Mouse (Mus musculus) limb, embryonic 11.5 days (tissue): Measurements from ENCODE around the gene Ccdc85b. TPM values are rescaled to one million over a fixed set of nuclear protein-coding genes. Genes with fewer than 3 reads are reported as not detected.

Experiments used
- ATAC-seq: fragments of 200-750 bp; cut with Nextera tagmentation; 2 replicates; pipeline ENCODE4 v1.8.0; 2017; ENCODE audit warnings: low read depth; ENCODE audit not compliant: insufficient number of reproducible peaks, low FRiP score, low TSS enrichment
- DNase-seq: peaks from one replicate; pipeline ENCODE4 v3.0.0-alpha.2; 2015; ENCODE audit warnings: low spot score
- H3K27ac ChIP-seq: fragments of 300-500 bp; sonication (generic); replicated peaks from 2 replicates; pipeline ENCODE4 v1.5.1; 2014; ENCODE audit warnings: low read depth, mild to moderate bottlenecking, low read length
- H3K27me3 ChIP-seq: fragments of 300-500 bp; sonication (generic); 2 replicates; pipeline ENCODE4 v1.6.1; 2014; ENCODE audit warnings: mild to moderate bottlenecking, low read length, mixed read lengths; ENCODE audit not compliant: control insufficient read depth, insufficient read depth
- H3K36me3 ChIP-seq: fragments of 300-500 bp; sonication (generic); 2 replicates; pipeline ENCODE4 v1.6.1; 2014; ENCODE audit warnings: mild to moderate bottlenecking, low read length, moderate library complexity, mixed read lengths; ENCODE audit not compliant: control insufficient read depth, insufficient read depth
- H3K4me1 ChIP-seq: fragments of 300-500 bp; sonication (generic); 2 replicates; pipeline ENCODE4 v1.6.1; 2014; ENCODE audit warnings: low read length, mixed read lengths; ENCODE audit not compliant: control insufficient read depth, insufficient read depth
- H3K4me2 ChIP-seq: fragments of 300-500 bp; sonication (generic); 2 replicates; pipeline ENCODE4 v1.6.1; 2014; ENCODE audit warnings: low read depth, mild to moderate bottlenecking, moderate library complexity; ENCODE audit not compliant: severe bottlenecking
- H3K4me3 ChIP-seq: fragments of 300-500 bp; sonication (generic); 2 replicates; pipeline ENCODE4 v1.5.1; 2014; ENCODE audit warnings: low read depth, low read length
- H3K9ac ChIP-seq: fragments of 300-500 bp; sonication (generic); 2 replicates; pipeline ENCODE4 v1.6.1; 2014; ENCODE audit warnings: mild to moderate bottlenecking, low read length
- H3K9me3 ChIP-seq: fragments of 300-500 bp; sonication (generic); 2 replicates; pipeline ENCODE4 v1.6.1; 2016; ENCODE audit warnings: low read length; ENCODE audit not compliant: control insufficient read depth
- WGBS: fragments of 180-500 bp; shearing (Covaris S2); extraction: QIAGEN DNeasy Blood & Tissue Kit; methylation state at CpG from one replicate; pipeline ENCODE4 v1.1.7; 2014; 5-methylcytosine and 5-hydroxymethylcytosine counted together
- polyA plus RNA-seq: library from polyadenylated mRNA; unstranded; fragments of >200 nt; fragmentation: Nextera tagmentation; extraction: Ambion mirVana; gene quantifications from 2 replicates; pipeline ENCODE4 v1.2.1, GENCODE M21; 2014

Ccdc85b gene
- polyA plus RNA-seq, 1 experiment from 2014 or later: 7.9 TPM

DNA sequence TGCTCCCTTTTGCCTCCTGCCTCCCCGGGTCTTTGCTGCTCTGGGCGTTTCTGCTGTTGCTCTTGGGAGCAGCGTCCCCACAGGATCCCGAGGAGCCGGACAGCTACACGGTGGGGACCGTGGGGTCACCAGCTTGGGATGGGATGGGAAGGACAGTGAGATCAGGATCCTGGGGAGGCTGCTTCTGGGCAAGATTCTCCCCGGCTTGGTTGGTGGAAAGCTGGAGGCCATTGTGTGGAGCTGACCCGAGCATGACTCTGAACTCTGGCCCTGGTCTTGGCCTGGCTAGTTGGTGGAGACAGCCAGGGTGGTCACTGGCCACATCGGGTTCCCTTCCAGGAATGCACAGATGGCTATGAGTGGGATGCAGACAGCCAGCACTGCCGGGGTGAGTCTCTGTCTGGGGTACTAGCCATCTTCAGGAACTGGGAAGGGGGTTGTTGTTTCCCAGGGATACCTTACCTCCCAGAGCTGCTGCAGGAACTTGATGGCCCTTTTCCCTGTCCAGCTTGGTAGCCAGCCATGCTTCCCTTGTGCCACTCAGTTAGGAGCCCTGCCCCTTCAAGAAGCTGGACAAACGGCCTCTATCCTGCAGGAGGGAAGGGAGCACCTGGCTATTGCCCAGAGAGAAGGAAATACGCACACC lies 17.5 kb upstream of the Ccdc85b start:
- 0 out of 2 replicates have a peak, but pooled peaks cover 2% of the 10 kb centered on the region for H3K36me3 ChIP-seq
- peak overlapping the region; percentile 60 for H3K4me3 ChIP-seq
- peaks cover 10% of the 10 kb centered on the region for H3K4me1 ChIP-seq
- no peaks in the 10 kb centered on the region for H3K9me3 ChIP-seq
- peak overlapping the region; percentile 87 for H3K9ac ChIP-seq
- ATAC-seq: 0 out of 2 replicates have a peak, but pooled peaks have one; percentile 13
- H3K27ac ChIP-seq: peak overlapping the region; percentile 87
- no peaks in the 10 kb centered on the region for H3K27me3 ChIP-seq
- DNase-seq: no peak
- peak overlapping the region; percentile 88 for H3K4me2 ChIP-seq
- WGBS: 19% methylated on average over 13 of the region's 13 CpGs

DNA sequence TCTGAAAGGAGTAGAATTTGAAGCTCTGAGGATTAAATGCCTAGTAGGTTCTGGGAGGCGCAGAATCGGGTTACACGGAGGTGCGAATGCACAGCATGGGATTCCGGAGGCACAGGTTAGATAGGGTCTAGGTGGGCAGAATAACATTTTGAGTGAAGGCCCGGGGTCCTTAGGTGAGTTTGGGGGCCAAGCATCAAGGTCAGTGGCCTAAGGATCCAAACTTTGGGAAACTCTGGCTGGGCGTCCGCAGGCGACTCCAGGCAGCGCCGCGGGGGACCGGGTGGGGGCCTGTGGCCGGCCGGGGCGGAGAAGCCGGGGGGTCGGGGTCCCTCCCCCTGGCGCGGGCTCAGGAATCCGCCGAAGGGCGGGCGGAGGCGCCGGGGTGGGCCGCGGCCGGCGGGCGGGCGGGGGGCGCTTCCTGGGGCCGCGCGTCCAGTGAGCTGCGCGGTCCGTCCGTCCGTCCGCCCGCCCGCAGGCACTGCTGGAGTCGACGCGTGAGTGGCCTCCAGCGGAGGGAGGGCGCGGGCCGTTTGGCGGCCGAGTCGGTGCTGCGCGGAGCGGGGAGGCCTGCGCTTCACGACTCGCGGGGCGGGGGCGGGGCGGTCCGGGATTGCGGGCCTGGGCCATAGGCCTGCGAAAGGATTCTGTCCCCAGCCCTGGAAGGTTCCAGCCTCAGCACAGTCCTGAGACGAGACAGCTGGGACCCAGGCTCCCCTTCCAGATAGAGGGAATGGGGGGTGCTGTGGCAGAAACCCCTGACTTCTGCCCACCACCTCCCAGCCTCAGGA lies 16.8 kb upstream of the Ccdc85b start:
- Histone ChIP-seq H3K9ac (peak overlapping the region; percentile 87), H3K4me2 (peak overlapping the region; percentile 88), H3K36me3 (0 out of 2 replicates have a peak, but pooled peaks cover under 1% of the 10 kb centered on the region), H3K4me3 (peak overlapping the region; percentile 60), H3K27me3 (no peaks in the 10 kb centered on the region), H3K27ac (peak overlapping the region; percentile 87), H3K4me1 (peaks cover 10% of the 10 kb centered on the region), H3K9me3 (no peaks in the 10 kb centered on the region)
- DNase-seq: peak; percentile 61
- under 1% methylated on average over 45 of the region's 68 CpGs for WGBS
- peak; percentile 65 for ATAC-seq

DNA sequence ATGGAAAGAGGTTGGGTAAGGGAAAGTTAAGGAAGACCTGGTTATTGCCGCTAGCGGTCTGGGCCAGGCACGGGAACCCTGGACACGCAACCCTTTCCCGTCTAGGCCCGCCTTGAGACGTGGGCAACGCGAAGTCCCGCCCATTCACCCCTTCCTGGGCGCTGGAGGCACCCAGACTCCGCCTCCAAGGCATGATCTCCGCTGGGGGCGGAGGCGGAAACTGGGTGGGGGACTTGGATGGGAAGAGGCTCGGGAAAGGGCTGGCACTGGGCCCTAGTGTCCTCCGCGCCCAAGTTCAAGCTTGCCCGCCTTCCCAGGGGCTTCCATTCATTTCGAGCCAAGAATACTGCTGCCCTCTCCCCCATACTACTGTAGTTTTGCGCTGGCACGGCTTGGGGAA lies 16.0 kb upstream of the Ccdc85b start, which contains the start of gene Efemp2:
Gene Efemp2 (plus strand): TSS at position 235 of the 400 bp plus-strand sequence.
- DNase-seq (peak; percentile 78), ATAC-seq (peak; percentile 42; the same call in 1 of the 2 replicates)
- Histone ChIP-seq H3K27me3 (no peaks in the 10 kb centered on the region), H3K36me3 (no peaks in the 10 kb centered on the region), H3K9ac (peak within 1 kb of the TSS; percentile 87), H3K4me1 (peaks cover 10% of the 10 kb centered on the region), H3K27ac (peak within 1 kb of the TSS; percentile 87), H3K4me3 (peak within 1 kb of the TSS; percentile 60), H3K9me3 (no peaks in the 10 kb centered on the region), H3K4me2 (peak within 1 kb of the TSS; percentile 88)
- 2% methylated on average over 22 of the region's 22 CpGs for WGBS

DNA sequence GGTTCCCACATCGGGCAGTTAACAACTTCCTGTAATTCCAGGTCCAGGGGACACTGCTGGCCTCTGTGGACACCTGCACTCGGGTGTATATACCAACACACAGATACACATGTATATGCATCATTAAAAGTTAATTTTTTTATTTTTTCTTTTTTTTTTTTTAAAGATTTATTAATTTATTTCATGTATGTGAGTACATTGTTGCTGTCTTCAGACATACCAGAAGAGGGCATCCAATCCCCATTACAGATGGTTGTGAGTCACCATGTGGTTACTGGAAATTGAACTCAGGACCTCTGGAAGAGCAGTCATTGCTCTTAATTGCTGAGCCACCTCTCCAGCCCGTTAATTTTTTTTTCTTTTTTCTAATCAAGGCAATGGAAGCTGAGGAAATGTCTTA lies 15.2 kb upstream of the Ccdc85b start:
- H3K4me2 ChIP-seq: no peak overlapping the region
- peaks cover 10% of the 10 kb centered on the region for H3K4me1 ChIP-seq
- no peak overlapping the region for H3K9ac ChIP-seq
- H3K27ac ChIP-seq: no peak overlapping the region
- no peaks in the 10 kb centered on the region for H3K36me3 ChIP-seq
- H3K4me3 ChIP-seq: no peak overlapping the region
- DNase-seq (no peak), ATAC-seq (no peak)
- no peaks in the 10 kb centered on the region for H3K9me3 ChIP-seq
- 71% methylated on average over 3 of the region's 3 CpGs for WGBS
- H3K27me3 ChIP-seq: no peaks in the 10 kb centered on the region

DNA sequence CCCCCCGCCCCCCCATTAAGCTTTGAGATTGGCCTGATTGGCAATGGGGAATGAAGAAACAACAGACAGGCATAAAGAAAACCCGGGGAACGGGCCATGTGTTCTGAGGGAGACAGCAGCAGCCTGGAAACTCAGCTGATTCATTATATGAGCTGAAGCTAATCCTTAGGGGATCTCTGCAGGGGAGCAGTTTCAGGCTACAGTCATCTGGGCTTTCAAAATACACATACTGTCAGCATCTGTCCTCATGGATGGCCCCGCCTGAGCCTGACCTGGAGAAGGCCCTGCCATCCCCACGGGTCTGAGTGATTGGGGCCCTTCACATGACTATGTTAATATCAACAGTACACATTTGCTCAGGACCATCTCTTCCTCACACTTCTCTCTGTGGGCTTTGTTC lies 14.2 kb upstream of the Ccdc85b start:
- Histone ChIP-seq H3K4me1 (peaks cover 10% of the 10 kb centered on the region), H3K4me2 (no peak overlapping the region), H3K9me3 (no peaks in the 10 kb centered on the region), H3K9ac (no peak overlapping the region), H3K27ac (no peak overlapping the region), H3K27me3 (no peaks in the 10 kb centered on the region), H3K36me3 (peaks cover 2% of the 10 kb centered on the region; the same call in 1 of the 2 replicates), H3K4me3 (no peak overlapping the region)
- ATAC-seq (no peak), DNase-seq (no peak)
- WGBS: 57% methylated on average over 5 of the region's 5 CpGs

DNA sequence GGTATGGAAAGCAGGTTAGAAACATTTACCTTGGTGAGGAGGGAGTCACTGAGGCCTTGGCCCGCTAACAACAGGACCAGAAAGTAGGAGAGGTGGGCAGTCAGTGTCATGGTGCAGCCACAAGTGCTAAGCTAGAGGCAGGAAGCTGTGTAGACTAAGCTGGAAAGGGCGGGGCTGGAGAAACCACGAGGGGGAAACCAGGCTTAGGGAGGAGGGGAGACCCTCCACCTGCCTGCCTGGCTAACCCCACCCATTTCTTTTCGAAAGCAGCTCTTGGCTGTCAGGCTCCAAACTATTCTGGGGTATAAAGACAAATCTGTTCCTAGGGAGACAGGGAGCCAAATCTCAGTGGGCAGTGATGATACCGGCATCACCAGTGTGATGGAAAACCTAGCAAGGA lies 10.7 kb upstream of the Ccdc85b start, which contains the start of gene Ctsw:
Gene Ctsw (minus strand): TSS at position 134 of the 400 bp plus-strand sequence.
- H3K9me3 ChIP-seq: no peaks in the 10 kb centered on the region
- ATAC-seq: no peak
- no peak within 1 kb of the TSS for H3K27ac ChIP-seq
- no peaks in the 10 kb centered on the region for H3K27me3 ChIP-seq
- peaks cover 13% of the 10 kb centered on the region for H3K36me3 ChIP-seq
- H3K4me2 ChIP-seq: no peak within 1 kb of the TSS
- H3K9ac ChIP-seq: no peak within 1 kb of the TSS
- DNase-seq: no peak
- 56% methylated on average over 5 of the region's 5 CpGs for WGBS
- H3K4me3 ChIP-seq: no peak within 1 kb of the TSS
- 0 out of 2 replicates have a peak, but pooled peaks cover 2% of the 10 kb centered on the region for H3K4me1 ChIP-seq

DNA sequence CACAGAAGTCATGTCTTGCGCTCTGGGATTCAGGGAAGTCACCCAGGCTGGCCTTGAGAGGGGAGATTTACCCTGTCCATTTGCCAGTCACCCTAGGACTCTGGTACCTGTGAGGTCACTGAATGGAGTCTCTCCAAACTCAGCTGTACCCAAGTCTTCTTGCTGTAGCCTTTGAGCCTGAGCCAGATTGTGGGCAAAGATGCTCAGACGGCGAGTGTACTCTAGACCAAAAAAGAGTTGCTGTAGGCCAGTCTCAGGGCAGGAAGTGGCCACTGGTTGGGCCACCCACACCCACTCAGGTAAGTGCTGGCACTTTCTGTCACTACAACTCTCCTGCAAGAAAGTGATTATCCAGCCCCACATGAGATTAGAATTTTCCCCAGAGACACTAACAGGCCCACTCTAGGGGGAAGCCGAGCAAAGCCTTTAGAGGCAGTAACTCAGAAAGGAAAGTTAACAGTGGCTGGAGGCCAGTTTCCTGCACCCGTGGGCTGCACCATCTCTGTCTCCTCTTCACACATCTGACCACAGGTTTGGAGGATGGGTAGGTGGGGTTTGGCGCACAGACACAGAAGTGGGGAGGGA lies 9.3 kb upstream of the Ccdc85b start:
- no peak for DNase-seq
- H3K9ac ChIP-seq: no peak overlapping the region

DNA sequence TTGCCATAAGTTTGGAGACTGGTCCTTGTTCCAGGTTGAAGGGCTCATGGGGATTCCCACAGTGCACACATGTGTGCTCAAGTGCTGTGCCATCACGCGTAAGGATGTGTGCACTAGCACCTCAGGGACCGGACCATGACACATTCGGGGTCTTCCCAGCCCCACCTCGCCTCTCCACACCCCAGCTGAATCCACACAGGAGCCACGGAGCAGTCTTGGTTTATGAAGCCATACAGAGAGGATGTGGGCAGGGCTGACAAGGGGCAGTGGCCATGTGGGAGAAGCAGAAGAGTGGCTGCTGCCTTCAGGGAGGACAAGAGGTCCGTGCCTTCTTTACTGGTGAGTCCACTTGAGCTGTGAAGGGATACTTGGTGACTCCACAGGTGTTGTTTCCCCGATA lies 7.3 kb upstream of the Ccdc85b start:
- Histone ChIP-seq H3K27ac (no peak overlapping the region), H3K4me1 (peaks cover 10% of the 10 kb centered on the region; the same call in 1 of the 2 replicates), H3K36me3 (peaks cover 17% of the 10 kb centered on the region), H3K4me2 (no peak overlapping the region), H3K9me3 (no peaks in the 10 kb centered on the region), H3K4me3 (no peak overlapping the region), H3K9ac (no peak overlapping the region), H3K27me3 (no peaks in the 10 kb centered on the region)
- WGBS: 93% methylated on average over 8 of the region's 8 CpGs
- no peak for ATAC-seq
- no peak for DNase-seq

More for the DNA sequence above, 9.3 kb upstream of the Ccdc85b start:
- Histone ChIP-seq H3K27ac (no peak overlapping the region), H3K4me3 (no peak overlapping the region), H3K4me2 (no peak overlapping the region), H3K4me1 (0 out of 2 replicates have a peak, but pooled peaks cover 2% of the 10 kb centered on the region), H3K9me3 (no peaks in the 10 kb centered on the region), H3K27me3 (no peaks in the 10 kb centered on the region), H3K36me3 (peaks cover 17% of the 10 kb centered on the region)
- ATAC-seq: no peak
- 92% methylated on average over 6 of the region's 6 CpGs for WGBS
